Mouse (Mus musculus) cerebellum, adult 2 months (tissue): Measurements from ENCODE around the gene Prr12.

Source experiments
- CTCF ChIP-seq: fragments of 200-500 bp; IDR thresholded peaks from 2 replicates; pipeline ENCODE4 v1.5.1; 2011; ENCODE audit warnings: low read depth, mild to moderate bottlenecking, control low read depth, low read length, moderate library complexity, borderline replicate concordance; ENCODE audit not compliant: insufficient read depth
- POLR2A ChIP-seq: fragments of 200-500 bp; IDR thresholded peaks from 2 replicates; pipeline ENCODE4 v1.6.1; 2011; ENCODE audit warnings: low read length, control low read depth, borderline replicate concordance; ENCODE audit not compliant: insufficient read depth

- TF ChIP-seq POLR2A = no peak
- TF ChIP-seq CTCF = no peak
These were observed 28.1 kb downstream of the Prr12 start for GRCm38 (mm10) chr7:45024281-45025248.
